Mouse (Mus musculus): ENCODE measurements at regions not wholly inside any gene's neighbourhood (a gene's known extent, or its start where the extent isn't known, plus 50 kb on each side); places are given as distances from the start of the nearest gene placed in this dataset.

DNA sequence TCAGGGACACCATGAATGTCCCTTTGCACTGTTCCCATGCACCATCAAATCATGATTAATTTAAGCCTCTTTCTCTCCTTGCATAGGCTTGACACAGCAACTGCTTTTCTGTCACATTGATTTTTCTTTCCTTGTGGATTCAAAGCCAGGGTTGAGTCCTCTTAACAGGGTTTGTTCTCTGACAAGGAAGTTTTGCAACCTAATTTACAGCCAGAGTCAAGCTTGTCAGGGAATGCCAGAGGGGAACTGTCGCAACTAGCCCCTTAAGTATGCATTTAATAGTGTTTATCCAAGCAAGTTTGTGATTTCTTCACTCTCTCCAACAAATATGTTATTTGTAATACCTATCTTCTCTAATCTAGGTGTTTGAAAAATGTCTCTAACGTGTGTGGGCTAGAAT, 365.7 kb upstream of the Marcks start:
- TF ChIP-seq CTCF (IDR thresholded peaks at IDR 0.05; ENCODE audit: low read depth) (no peak), EP300 (IDR thresholded peaks at IDR 0.05; ENCODE audit: low read depth) (no peak)
